Mouse (Mus musculus): ENCODE measurements around the gene 4933424G06Rik.

Gene 4933424G06Rik

GRCm38 (mm10) chr1:36772198-36772934, 62.4 kb downstream of the 4933424G06Rik start:
- DNase-seq = no peak

- DNase-seq = no peak
These were observed 70.8 kb downstream of the 4933424G06Rik start for GRCm38 (mm10) chr1:36780793-36781192.

- peak; percentile 17 for DNase-seq
These were observed 72.5 kb downstream of the 4933424G06Rik start for GRCm38 (mm10) chr1:36782476-36782875.

GRCm38 (mm10) chr1:36784365-36785134, 74.6 kb downstream of the 4933424G06Rik start:
- peak; percentile 89 for DNase-seq

GRCm38 (mm10) chr1:36785238-36785641, 75.3 kb downstream of the 4933424G06Rik start:
- peak; percentile 24 for DNase-seq

- no peak for DNase-seq
These were observed 76.4 kb downstream of the 4933424G06Rik start for GRCm38 (mm10) chr1:36786377-36786776.

GRCm38 (mm10) chr1:36789416-36789815, 79.5 kb downstream of the 4933424G06Rik start:
- DNase-seq = no peak

GRCm38 (mm10) chr1:36796711-36797110, 86.8 kb downstream of the 4933424G06Rik start:
- DNase-seq = no peak

GRCm38 (mm10) chr1:36797481-36797880, 87.5 kb downstream of the 4933424G06Rik start:
- DNase-seq = no peak

- no peak for DNase-seq
These were observed 90.5 kb downstream of the 4933424G06Rik start for GRCm38 (mm10) chr1:36800379-36801011.

GRCm38 (mm10) chr1:36804259-36804658, 94.3 kb downstream of the 4933424G06Rik start:
- DNase-seq = no peak

GRCm38 (mm10) chr1:36804833-36805232, 94.9 kb downstream of the 4933424G06Rik start:
- no peak for DNase-seq

- no peak for DNase-seq
These were observed 96.4 kb downstream of the 4933424G06Rik start for GRCm38 (mm10) chr1:36806181-36806905.

- no peak for DNase-seq
These were observed 97.1 kb downstream of the 4933424G06Rik start for GRCm38 (mm10) chr1:36807086-36807485.

Measured in cerebellum, adult 11 months (tissue).